Mouse (Mus musculus): ENCODE results near the gene Anp32a. TPM values are rescaled to one million over a fixed set of nuclear protein-coding genes. Genes with fewer than 3 reads are reported as not detected.

Anp32a gene
- total RNA-seq, 2 experiments from 2014 or later = 136 to 137 TPM

- ATAC-seq (replicated peaks; ENCODE audit: low FRiP score, poor library complexity, severe bottlenecking) = no peak
Observed at GRCm38 (mm10) chr9:62389735-62390134, 48.6 kb downstream of the Anp32a start.

DNA sequence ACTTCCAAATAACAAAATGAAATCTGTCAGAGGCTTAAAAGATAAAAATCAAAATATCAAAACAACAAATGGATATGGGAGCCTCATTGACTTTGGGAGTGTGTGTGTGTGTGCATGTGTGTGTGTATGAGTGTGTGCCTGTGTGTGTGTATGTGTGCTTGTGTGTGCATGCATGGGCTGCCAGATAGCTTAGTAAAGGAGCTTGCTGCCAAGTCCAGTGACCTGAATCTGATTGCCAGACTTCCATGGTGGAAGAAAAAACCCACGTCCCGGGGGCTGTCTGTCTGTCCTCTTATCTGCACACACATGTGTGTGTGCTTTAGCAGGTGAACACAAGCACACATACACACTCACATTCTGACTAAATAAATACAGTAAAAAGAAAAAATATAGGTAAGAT is 52.4 kb downstream of the Anp32a start:
- no peak for ATAC-seq (replicated peaks; ENCODE audit: low FRiP score, poor library complexity, severe bottlenecking)

DNA sequence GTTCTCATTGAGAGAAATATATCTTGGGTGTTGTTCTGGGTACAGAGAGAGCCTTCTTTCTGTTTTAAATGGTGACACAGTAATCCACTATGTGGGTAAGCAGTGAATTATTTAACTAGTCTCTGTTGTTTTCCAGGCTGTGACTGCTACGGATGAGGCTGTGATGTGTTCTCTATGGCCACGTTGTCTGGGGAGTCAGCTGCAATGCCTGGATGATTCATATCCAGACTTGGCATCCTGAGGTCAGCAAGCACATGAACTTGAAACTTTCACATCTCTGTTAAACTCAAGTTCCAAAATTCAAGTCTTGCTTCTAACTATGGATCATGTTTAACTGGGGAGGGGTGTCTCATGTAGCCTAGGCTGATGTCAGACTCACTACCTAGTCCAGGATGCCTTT is 53.1 kb downstream of the Anp32a start:
- ATAC-seq (replicated peaks; ENCODE audit: low FRiP score, poor library complexity, severe bottlenecking) = no peak

DNA sequence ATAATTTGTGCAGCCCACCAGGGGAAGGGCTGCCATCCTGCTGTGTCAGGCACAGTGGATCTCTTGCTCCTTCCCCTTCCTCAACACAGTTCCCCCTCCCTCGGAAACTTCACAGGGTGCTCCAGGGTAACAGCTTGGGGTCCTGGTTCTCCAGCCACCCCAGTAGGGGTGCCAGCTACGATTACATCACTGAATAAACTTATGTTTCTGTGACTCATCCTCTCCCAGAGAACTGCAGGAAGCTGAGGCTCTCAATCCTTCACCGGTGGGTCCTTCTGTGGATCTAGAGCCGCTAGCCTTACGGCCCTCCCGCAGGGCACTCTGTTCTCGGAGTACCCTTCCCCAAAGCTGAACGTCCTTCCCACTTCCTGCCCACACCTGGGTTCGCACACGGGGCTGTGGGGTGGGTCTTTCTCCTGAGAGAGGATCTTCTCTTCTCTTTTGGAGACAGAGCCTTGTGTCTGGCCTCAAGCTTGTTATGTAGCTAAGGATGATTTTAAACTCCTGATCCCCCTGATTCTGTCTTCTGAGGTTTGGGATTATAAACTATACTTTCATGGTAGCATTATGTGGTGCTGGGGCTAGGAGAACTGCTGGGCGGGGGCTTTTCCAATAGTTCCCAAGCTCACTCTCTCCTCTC is 59.6 kb downstream of the Anp32a start:
- ATAC-seq (replicated peaks; ENCODE audit: low FRiP score, poor library complexity, severe bottlenecking) = no peak

DNA sequence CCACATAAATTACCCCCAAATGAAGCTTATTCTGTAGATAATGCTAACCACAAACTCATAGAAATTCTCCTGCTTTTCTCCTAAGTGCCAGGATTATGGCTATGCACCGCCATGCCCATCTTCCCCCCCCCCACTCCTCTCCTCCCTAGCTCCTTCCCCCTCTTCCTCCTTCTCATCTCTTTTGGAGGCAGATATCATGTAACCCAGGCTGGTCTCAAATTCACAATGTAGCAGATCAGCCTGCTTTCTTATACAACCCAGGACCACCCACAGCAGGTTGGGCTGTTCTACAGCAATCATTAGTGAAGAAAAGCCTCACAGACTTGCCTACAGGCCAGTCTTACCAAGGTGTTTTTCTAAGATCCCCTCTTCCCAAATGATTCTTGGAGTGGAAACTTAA is 60.5 kb downstream of the Anp32a start:
- no peak for ATAC-seq (replicated peaks; ENCODE audit: low FRiP score, poor library complexity, severe bottlenecking)

DNA sequence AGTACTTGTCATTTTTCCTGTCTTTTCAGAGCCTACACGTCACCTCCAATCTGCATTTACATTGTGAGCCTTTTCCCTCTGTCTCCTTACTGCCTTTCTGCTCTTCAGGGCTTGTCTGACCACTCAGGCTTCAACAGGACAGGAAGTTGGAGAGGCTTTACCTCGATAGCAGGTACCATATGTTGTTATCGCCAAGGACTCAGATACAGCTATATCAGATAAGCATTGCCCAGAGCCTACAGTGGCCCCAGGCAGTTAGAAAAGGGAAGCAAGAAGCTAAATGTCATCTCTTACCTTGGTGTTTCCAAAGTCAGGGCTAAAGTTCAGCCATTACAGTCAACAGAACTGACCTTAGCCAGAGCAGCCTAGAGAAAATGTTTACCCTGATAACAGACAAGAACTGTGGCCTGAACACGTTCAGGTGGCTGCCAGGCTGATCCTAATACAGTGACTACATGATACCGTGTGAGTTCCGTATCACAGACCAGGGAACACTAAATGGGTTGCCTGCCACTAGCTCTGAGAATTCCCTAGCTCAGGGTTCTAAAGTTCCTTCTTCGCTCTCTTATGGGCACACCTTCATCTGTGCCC is 65.4 kb downstream of the Anp32a start:
- ATAC-seq (replicated peaks; ENCODE audit: low FRiP score, poor library complexity, severe bottlenecking) = no peak

DNA sequence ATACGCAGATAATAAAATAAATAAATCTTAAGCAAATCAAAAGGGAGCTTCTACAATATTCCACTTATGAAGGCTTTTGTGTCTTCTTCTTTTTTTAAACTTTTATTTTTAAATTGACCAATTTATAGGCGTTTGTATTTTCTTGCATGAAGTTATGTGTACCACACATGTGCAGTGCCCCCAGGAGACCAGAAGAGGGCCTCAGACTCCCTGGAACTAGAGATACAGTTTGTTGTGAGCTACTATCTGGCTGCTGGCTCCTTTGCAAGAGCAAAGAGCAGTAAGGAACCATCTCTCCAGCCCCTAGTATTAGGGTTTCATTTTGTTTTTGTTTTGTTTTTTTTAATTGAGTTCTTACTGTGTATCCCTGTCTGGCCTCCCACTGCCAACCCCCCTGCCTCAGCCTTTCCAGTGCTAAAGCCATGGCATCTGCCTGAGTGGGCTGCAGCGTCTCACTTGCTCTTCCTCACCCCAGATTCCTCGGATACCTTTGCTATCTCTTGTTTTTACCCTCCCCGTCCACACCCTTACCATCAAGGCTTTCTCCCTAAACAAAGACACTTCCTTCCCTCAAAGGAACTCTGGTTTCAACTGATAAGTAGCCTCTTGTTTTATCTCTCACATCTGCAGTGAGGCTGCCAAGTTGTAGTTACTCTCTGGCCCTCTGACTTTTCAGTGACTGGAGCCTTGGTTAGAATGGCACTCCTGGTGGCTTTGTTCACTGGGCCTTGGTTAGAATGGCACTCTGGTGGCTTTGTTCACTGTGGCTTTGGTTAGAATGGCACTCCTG is 66.5 kb downstream of the Anp32a start:
- no peak for ATAC-seq (replicated peaks; ENCODE audit: low FRiP score, poor library complexity, severe bottlenecking)

DNA sequence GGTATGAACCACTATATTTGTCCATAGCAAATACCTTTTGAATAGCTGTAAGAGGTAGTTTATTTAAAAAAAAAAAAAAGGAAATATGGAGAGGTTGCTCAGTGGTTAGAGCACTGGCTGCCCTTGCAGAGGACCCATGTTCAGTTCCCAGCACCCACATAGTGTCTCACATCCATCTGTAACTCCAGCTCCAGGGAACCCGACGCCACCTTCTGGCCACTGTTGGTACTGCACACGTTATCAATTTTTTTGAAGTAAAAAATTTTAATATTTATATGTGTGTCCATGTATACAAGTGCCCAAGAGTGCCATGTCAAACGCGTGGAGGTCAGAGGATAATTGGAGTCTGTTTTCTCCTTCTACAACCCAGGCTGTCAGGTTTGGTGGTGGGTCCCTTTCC is 77.6 kb downstream of the Anp32a start:
- no peak for ATAC-seq (replicated peaks; ENCODE audit: low FRiP score, poor library complexity, severe bottlenecking)

DNA sequence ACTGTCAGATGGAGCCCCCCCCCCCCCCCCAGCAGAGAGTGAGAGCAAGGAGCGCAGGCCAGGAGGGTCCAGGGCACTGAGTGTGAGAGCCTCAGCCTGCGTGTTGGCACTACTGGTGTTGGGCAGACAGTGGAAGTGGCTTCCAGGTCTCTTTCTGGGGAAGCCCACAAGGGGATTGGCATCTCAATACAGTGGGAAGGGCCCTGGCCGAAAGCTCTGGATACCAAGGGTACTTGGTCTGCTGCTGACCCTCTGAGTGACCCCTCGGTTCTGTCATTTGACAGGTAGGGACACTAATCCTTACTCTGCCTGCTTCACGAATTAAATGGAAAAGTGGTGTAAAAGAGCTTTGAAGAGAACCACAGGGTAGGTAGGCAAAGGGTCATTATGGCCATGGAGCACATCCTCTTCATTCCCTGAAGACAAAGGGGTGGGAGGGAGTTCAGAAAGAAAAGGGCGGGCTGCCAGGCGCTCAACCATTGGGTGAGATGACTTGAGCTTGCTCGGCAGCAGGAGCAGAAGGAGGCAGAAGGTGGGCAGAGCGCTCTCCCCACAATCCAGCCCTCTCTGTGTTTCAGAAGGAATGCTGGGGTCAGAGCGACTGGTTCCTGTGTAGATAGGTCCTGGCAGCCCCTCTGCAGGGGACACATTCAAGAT is 79.3 kb downstream of the Anp32a start:
- no peak for ATAC-seq (replicated peaks; ENCODE audit: low FRiP score, poor library complexity, severe bottlenecking)

- ATAC-seq (replicated peaks; ENCODE audit: low FRiP score, poor library complexity, severe bottlenecking) = peak; percentile 74
Observed at GRCm38 (mm10) chr9:62421027-62421426, 79.9 kb downstream of the Anp32a start.

DNA sequence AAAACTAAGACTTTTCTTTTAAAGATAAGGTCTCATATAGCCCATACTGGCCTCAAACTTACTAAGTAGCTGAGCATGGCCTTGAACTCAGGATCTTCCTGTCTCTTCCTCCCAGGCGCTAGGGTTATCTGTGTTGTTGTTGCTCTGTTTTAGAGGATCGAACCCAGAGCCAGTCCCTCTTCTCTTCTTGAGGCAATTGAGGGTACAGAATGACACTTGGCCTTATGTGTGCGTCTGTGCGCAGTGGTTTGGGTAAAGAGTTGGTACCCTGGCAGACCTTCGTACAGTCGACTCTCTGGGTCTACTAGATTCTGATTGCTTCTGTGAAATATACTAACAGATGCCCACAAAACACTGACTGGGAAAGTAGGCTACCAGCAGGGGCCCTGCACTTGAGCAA is 80.8 kb downstream of the Anp32a start:
- no peak for ATAC-seq (replicated peaks; ENCODE audit: low FRiP score, poor library complexity, severe bottlenecking)

DNA sequence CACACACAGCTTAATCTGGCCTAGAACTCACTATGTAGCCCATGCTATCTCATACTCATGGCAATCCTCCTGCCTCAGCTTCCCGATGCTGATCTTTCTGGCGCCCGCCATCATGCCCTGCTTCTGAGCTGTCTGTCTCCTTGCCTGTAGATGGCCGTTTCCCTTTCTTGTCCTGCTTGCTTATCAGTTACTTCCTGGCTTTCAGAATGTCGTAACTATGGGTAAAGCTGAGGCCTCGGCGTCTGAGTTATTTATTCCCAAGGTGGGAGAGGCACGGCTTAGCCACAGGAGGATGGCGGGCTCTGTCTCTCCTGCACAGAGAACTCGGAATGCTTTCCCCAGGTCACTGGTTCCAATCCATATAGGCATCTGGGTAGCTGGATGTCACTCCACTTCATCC is 81.8 kb downstream of the Anp32a start:
- ATAC-seq (replicated peaks; ENCODE audit: low FRiP score, poor library complexity, severe bottlenecking) = no peak

DNA sequence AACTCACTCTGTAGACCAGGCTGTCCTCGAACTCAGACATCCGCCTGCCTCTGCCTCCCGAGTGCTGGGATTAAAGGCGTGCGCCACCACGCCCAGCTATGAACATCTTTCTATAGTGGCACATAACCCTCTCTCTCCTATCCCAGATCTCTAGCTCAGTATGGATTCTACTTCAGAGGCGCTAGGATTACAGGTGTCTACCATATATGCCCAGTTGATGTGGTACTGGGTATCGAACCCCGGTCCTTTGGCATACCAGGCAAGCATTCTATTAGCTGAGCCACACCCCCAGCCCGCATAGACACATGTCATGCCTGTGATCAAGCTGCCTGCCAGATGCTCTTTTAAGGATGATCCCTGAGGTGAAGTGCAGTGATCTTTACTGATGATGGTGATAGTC is 82.8 kb downstream of the Anp32a start:
- ATAC-seq (replicated peaks; ENCODE audit: low FRiP score, poor library complexity, severe bottlenecking) = no peak

GRCm38 (mm10) chr9:62425265-62425664 is 84.2 kb downstream of the Anp32a start:
- ATAC-seq (replicated peaks; ENCODE audit: low FRiP score, poor library complexity, severe bottlenecking) = no peak

- no peak for ATAC-seq (replicated peaks; ENCODE audit: low FRiP score, poor library complexity, severe bottlenecking)
Observed at GRCm38 (mm10) chr9:62426021-62426420, 84.9 kb downstream of the Anp32a start.

GRCm38 (mm10) chr9:62426531-62426930 is 85.4 kb downstream of the Anp32a start:
- no peak for ATAC-seq (replicated peaks; ENCODE audit: low FRiP score, poor library complexity, severe bottlenecking)

DNA sequence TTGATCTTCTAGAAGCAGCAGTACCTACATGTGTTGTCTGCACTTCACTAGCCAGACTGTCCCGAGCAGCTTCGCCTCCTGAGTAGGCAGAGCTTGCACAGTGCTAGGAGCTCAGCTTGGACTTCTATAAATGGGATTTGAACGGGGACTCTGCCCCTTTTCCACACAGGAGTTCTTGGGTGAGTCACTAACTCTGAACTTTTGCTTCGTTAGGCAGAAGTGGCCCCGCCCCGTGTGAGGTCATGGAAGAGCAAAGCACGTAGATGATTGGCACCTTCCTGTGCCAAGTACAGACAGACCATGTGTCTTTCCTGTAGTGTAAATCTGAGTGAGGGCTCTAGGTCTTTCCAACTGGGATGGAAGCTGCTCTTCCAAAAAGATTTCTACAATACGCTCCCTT is 85.9 kb downstream of the Anp32a start:
- no peak for ATAC-seq (replicated peaks; ENCODE audit: low FRiP score, poor library complexity, severe bottlenecking)
